Mouse (Mus musculus): ENCODE data around the gene Dock8. TPM values are rescaled to one million over a fixed set of nuclear protein-coding genes. Genes with fewer than 3 reads are reported as not detected.
A peak's percentile ranks its signal among the peaks of the same experiment; 100 is the strongest.

Dock8 gene
- polyA plus RNA-seq, 1 experiment from 2014 or later = 8.5 TPM

DNA sequence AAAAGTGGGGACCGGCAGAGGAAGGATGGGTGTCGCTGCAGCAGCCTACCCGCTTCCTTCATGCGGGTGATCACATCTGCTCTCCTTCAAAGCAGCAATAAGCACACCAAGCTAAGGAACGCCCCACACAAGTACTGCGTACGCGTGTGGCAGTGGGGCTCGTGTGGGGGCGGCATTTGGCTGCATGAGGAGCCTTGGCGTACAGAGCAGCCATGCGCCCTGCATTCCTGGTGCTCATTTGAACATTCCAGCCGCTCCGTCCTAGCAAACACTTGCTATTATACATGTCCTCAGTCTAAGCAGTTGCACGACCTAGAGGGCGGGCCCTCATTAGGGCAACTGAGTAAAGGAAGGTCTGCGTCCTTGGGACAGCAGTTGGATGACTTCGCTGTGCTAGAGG is 188.3 kb downstream of the Dock8 start:
- H3K27me3 ChIP-seq = no peaks in the 10 kb centered on the region
- no peak overlapping the region for H3K9ac ChIP-seq
- WGBS (ENCODE audit: insufficient replicate concordance) = 82% methylated on average over 18 of the region's 18 CpGs
- peaks cover 58% of the 10 kb centered on the region for H3K36me3 ChIP-seq (replicated peaks)
- no peaks in the 10 kb centered on the region for H3K4me1 ChIP-seq (replicated peaks)
- no peak for ATAC-seq (ENCODE audit: insufficient read depth)
- no peaks in the 10 kb centered on the region for H3K9me3 ChIP-seq (replicated peaks)
- H3K27ac ChIP-seq (replicated peaks) = no peak overlapping the region
- H3K4me3 ChIP-seq (replicated peaks) = no peak overlapping the region
- no peak overlapping the region for H3K4me2 ChIP-seq

DNA sequence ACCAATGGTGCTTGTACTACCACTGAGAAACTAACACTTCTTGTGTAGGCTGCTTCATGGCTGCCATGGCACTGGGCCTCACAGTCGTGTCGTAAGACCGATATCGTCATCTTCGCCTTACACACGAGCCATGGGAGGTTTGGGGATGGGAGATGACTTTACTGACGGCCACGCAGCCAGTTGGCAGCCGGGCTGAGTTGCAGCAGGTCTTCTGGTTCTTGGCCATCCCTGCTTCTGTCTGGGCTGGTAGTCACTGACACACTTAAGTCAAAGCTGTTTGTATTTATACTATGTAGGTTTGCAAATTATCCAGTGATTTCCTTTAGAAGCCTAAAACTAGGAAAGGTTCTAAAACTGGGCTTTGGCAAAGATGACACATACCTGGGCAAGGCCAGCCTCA is 194.4 kb downstream of the Dock8 start:
- H3K9ac ChIP-seq = no peak overlapping the region
- no peaks in the 10 kb centered on the region for H3K4me1 ChIP-seq (replicated peaks)
- H3K36me3 ChIP-seq (replicated peaks) = peaks cover 42% of the 10 kb centered on the region
- H3K27ac ChIP-seq (replicated peaks) = no peak overlapping the region
- H3K4me2 ChIP-seq = no peak overlapping the region
- ATAC-seq (ENCODE audit: insufficient read depth) = no peak
- no peak overlapping the region for H3K4me3 ChIP-seq (replicated peaks)
- H3K9me3 ChIP-seq (replicated peaks) = no peaks in the 10 kb centered on the region
- WGBS (ENCODE audit: insufficient replicate concordance) = 74% methylated on average over 9 of the region's 9 CpGs
- no peaks in the 10 kb centered on the region for H3K27me3 ChIP-seq

GRCm38 (mm10) chr19:25200081-25200860 is 200.9 kb downstream of the Dock8 start:
- no peak for ATAC-seq (ENCODE audit: insufficient read depth)
- H3K27me3 ChIP-seq = no peaks in the 10 kb centered on the region
- 72% methylated on average over 13 of the region's 13 CpGs for WGBS (ENCODE audit: insufficient replicate concordance)
- H3K4me2 ChIP-seq = no peak overlapping the region
- H3K9me3 ChIP-seq (replicated peaks) = no peaks in the 10 kb centered on the region
- H3K27ac ChIP-seq (replicated peaks) = no peak overlapping the region
- peaks cover 9% of the 10 kb centered on the region for H3K36me3 ChIP-seq (replicated peaks)
- no peaks in the 10 kb centered on the region; the same call in 1 of the 2 replicates for H3K4me1 ChIP-seq (replicated peaks)
- H3K9ac ChIP-seq = no peak overlapping the region
- H3K4me3 ChIP-seq (replicated peaks) = no peak overlapping the region

- H3K4me3 ChIP-seq (replicated peaks) = no peak overlapping the region
- H3K36me3 ChIP-seq (replicated peaks) = peaks cover 9% of the 10 kb centered on the region; the same call in 1 of the 2 replicates
- peaks cover 9% of the 10 kb centered on the region; the same call in 1 of the 2 replicates for H3K4me1 ChIP-seq (replicated peaks)
- ATAC-seq (ENCODE audit: insufficient read depth) = no peak
- H3K4me2 ChIP-seq = no peak overlapping the region
- H3K9me3 ChIP-seq (replicated peaks) = no peaks in the 10 kb centered on the region
- 75% methylated on average over 12 of the region's 12 CpGs for WGBS (ENCODE audit: insufficient replicate concordance)
- H3K9ac ChIP-seq = no peak overlapping the region
- H3K27me3 ChIP-seq = peaks cover 9% of the 10 kb centered on the region; the same call in 1 of the 2 replicates
- no peak overlapping the region for H3K27ac ChIP-seq (replicated peaks)
Measured at GRCm38 (mm10) chr19:25203077-25203476, 203.7 kb downstream of the Dock8 start.

DNA sequence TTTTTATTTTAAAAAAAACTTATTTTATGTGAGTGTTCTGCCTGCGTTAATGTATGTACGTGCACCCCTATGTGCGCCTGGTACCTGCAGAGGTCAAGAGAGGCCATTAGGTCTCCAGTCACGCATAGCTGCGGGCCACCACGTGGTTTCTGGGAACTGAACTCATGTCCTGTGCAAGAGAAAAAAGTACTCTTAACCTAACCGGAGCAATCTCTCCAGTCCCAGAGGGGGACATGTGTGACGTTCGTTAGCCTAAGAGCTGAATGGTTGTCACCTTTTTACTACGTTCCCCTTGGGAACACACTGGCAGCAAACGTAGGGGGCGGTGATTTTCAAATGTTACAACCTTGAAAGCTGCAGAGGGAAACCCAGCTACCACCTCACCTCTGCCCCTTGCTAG is 207.6 kb downstream of the Dock8 start:
- H3K9me3 ChIP-seq (replicated peaks) = no peaks in the 10 kb centered on the region
- no peak overlapping the region for H3K4me2 ChIP-seq
- peaks cover 18% of the 10 kb centered on the region for H3K27me3 ChIP-seq
- H3K9ac ChIP-seq = no peak overlapping the region
- peaks cover 9% of the 10 kb centered on the region; the same call in 1 of the 2 replicates for H3K4me1 ChIP-seq (replicated peaks)
- no peak overlapping the region for H3K27ac ChIP-seq (replicated peaks)
- WGBS (ENCODE audit: insufficient replicate concordance) = 49% methylated on average over 12 of the region's 12 CpGs
- H3K4me3 ChIP-seq (replicated peaks) = no peak overlapping the region
- ATAC-seq (ENCODE audit: insufficient read depth) = no peak
- H3K36me3 ChIP-seq (replicated peaks) = peaks cover 4% of the 10 kb centered on the region; the same call in 1 of the 2 replicates

DNA sequence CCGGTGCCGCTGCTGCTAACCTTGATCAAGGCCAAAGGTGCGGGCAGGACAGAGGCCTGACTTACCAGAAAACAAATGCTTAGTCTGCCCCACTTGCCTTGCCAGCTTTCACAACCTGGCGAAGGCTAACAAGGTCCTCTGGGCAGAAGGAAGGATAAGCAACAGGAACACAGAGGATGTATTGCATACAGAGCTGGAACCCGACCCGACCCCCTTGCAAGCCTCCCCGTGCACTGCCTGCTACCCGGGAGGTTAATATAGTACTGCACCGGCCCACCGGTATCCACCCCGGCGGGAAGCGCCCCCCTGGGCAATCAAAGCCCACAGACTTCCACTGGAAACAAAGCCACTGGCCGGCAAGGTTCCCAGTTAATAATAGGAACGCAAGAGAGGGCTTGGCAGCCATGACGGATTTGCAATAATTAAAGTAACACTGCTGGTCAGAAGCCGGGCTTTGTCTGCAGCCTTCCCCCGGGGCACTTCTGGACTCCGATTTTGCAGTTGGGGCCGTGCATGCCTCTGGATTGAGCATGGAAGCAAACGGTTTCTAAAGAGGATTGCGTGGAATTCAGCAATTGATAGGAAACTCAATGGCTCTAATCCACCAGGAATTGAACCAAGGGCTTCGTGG is 208.5 kb downstream of the Dock8 start:
- peaks cover 9% of the 10 kb centered on the region; the same call in 1 of the 2 replicates for H3K4me1 ChIP-seq (replicated peaks)
- H3K9ac ChIP-seq = no peak overlapping the region
- no peak overlapping the region for H3K4me3 ChIP-seq (replicated peaks)
- H3K27me3 ChIP-seq = peaks cover 18% of the 10 kb centered on the region
- H3K4me2 ChIP-seq = no peak overlapping the region
- no peak for ATAC-seq (ENCODE audit: insufficient read depth)
- H3K36me3 ChIP-seq (replicated peaks) = peaks cover 4% of the 10 kb centered on the region; the same call in 1 of the 2 replicates
- H3K27ac ChIP-seq (replicated peaks) = no peak overlapping the region
- WGBS (ENCODE audit: insufficient replicate concordance) = 24% methylated on average over 23 of the region's 23 CpGs
- H3K9me3 ChIP-seq (replicated peaks) = no peaks in the 10 kb centered on the region

GRCm38 (mm10) chr19:25208596-25209110 is 209.3 kb downstream of the Dock8 start:
- WGBS (ENCODE audit: insufficient replicate concordance) = 62% methylated on average over 11 of the region's 11 CpGs
- Histone ChIP-seq H3K4me2 (no peak overlapping the region), H3K27ac (replicated peaks) (no peak overlapping the region), H3K4me1 (replicated peaks) (peaks cover 9% of the 10 kb centered on the region; the same call in 1 of the 2 replicates), H3K4me3 (replicated peaks) (no peak overlapping the region), H3K9ac (no peak overlapping the region), H3K9me3 (replicated peaks) (no peaks in the 10 kb centered on the region), H3K36me3 (replicated peaks) (no peaks in the 10 kb centered on the region), H3K27me3 (peaks cover 18% of the 10 kb centered on the region)
- ATAC-seq (ENCODE audit: insufficient read depth) = no peak

DNA sequence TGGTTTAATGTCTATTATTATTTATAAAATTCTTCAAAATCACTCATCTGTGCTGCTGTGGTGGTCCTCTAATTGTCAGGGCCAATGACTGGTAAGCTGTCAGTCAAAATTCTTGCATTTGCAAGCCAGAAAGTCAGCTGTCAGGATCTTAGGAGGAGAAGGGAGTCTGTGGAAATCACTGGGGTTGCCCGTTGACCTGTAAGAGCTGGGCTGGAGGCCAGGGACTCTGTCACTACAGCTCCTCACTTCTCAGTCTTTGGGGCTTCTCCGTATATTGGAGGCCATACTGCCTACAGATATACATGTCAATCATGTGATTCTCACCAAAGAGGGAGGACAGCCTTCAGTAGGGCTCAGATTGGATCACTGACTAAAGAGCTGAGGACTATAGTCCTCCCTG is 221.3 kb downstream of the Dock8 start:
- Histone ChIP-seq H3K4me1 (replicated peaks) (no peaks in the 10 kb centered on the region), H3K36me3 (replicated peaks) (no peaks in the 10 kb centered on the region), H3K4me2 (no peak overlapping the region), H3K9ac (no peak overlapping the region), H3K27me3 (no peaks in the 10 kb centered on the region), H3K27ac (replicated peaks) (no peak overlapping the region), H3K4me3 (replicated peaks) (no peak overlapping the region), H3K9me3 (replicated peaks) (no peaks in the 10 kb centered on the region)
- WGBS (ENCODE audit: insufficient replicate concordance) = 49% methylated on average over 2 of the region's 2 CpGs
- no peak for ATAC-seq (ENCODE audit: insufficient read depth)

DNA sequence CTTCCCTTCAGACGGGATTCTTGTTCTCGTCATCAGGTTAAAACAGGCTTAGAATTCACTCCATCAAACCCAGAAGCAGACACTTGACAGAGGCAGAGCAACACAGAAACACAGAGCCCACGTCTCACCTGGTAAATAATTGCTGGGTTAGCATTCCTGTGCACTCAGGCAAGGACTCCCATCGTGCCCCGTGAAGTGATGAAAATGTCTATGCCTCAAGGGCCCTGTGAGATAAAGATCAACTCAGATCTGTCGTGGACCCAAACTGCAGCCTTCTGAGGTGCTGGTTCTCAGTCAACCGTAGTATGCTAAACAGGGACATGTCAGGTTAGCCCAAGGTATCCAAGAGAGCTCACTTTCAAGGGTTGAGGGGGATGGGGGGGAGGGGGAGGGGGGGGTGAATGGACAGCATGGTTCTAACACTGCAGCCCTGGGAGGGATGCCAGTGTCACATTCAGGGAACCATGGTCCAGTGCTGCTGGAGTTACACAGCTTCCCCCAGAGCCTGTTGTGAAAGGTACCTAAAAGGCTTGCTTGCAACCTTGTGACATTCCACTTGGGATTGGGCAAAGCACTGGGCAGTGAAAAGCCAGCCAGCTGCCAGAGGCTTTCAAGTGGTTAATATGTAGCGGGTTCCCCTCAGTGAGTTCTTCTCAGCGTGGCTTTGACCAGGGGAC is 222.8 kb downstream of the Dock8 start:
- no peak overlapping the region for H3K4me3 ChIP-seq (replicated peaks)
- WGBS (ENCODE audit: insufficient replicate concordance) = 49% methylated on average over 9 of the region's 9 CpGs
- no peak overlapping the region for H3K27ac ChIP-seq (replicated peaks)
- no peaks in the 10 kb centered on the region for H3K27me3 ChIP-seq
- no peaks in the 10 kb centered on the region for H3K36me3 ChIP-seq (replicated peaks)
- ATAC-seq (ENCODE audit: insufficient read depth) = no peak
- H3K9ac ChIP-seq = no peak overlapping the region
- H3K4me2 ChIP-seq = no peak overlapping the region
- H3K9me3 ChIP-seq (replicated peaks) = no peaks in the 10 kb centered on the region
- no peaks in the 10 kb centered on the region for H3K4me1 ChIP-seq (replicated peaks)

- no peak overlapping the region for H3K9ac ChIP-seq
- no peaks in the 10 kb centered on the region for H3K9me3 ChIP-seq (replicated peaks)
- H3K4me2 ChIP-seq = no peak overlapping the region
- peaks cover 21% of the 10 kb centered on the region for H3K27me3 ChIP-seq
- H3K27ac ChIP-seq (replicated peaks) = no peak overlapping the region
- ATAC-seq (ENCODE audit: insufficient read depth) = peak; percentile 76
- H3K4me3 ChIP-seq (replicated peaks) = no peak overlapping the region
- WGBS (ENCODE audit: insufficient replicate concordance) = 54% methylated on average over 4 of the region's 4 CpGs
- no peaks in the 10 kb centered on the region for H3K4me1 ChIP-seq (replicated peaks)
- H3K36me3 ChIP-seq (replicated peaks) = no peaks in the 10 kb centered on the region
Measured at GRCm38 (mm10) chr19:25230058-25230974, 231.0 kb downstream of the Dock8 start.

Measured in liver, embryonic 15.5 days (tissue).